Mouse (Mus musculus) spleen, adult 12 weeks (tissue): ENCODE measurements around the gene Git2.

Source experiments
- DNase-seq: peaks from one replicate; pipeline ENCODE4 v3.0.0; 2022; ENCODE audit warnings: low spot score

Gene Git2

DNA sequence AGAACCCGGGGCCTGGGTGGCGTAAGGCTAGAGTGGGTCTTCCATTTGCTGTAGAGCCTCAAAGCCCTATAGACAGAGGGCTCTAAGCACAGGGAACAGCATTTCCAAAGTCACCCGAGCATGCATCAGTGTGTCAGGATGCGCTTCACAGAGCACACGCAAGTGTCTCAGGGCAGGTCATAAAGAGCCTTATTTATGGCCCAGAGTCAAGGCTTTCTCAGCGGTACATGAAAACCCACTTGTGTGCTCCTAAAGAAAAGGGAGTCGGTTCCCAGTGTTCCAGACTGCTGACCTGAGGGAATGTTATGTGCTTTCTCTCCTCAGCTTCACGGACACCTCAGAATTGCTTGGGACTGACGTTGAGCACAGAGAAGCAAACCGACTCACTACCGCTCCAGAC lies 54.5 kb downstream of the Git2 start:
- no peak for DNase-seq

DNA sequence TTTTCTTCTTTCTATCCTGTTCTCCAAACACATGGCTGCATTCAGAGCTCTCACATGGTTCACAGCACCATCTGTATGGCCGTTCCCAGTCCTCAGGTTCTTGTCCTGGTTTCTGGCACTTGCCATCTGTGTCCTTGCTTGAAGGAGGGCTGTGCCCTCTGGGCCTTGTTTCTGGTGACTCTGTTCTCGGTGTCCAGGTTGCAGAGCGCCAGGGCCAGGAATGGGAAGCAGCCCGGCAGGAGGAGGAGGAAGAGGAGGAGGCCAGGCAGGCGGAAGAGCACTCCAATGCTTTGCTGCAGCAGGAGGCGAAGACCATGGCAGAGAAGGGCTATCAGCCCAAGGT lies 55.4 kb downstream of the Git2 start:
- no peak for DNase-seq

DNA sequence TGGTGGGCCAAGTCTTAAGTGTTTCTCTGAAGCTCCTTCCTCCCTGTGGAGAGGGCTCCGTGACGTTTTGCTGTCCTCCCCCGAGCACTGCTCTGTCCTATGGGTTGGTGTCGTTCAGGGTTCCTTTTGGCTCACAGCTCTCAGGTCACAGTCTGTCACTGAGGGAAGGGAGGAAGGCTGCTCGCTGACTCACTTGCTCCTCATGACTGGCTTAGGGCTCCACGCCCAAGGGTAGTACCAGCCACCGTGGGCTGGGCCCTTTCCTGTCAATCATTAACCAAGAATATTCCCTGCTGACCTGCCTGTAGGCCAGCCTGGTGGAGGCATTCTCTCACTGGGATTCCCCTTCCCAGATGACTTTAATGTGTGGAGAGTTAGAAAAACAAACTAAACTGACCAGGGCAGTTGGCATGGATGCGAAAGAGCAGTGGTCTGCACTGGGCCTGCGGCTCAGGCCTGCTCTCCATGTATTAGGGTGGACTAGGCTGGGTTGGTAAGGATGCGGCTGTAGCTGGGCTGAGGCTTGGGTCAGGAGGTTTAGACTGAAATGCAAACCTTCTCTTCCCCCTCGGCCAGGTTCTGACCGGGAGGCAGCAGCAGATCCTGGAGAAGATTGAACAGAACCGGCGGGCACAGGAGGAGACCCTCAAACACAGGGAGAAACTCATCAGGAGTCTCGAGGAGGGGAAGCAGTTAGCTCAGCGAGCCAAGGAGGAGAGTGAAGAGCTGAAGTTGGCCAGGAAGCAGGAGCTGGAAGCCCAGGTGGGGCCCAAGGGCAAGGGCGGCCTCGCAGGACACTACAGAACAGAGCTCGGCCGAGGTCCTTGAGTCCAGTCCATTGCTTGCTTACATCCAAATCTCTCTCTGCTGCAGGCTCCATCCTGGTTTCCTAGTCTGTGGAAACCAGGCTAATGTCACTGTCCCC lies 56.1 kb downstream of the Git2 start:
- DNase-seq = no peak

DNA sequence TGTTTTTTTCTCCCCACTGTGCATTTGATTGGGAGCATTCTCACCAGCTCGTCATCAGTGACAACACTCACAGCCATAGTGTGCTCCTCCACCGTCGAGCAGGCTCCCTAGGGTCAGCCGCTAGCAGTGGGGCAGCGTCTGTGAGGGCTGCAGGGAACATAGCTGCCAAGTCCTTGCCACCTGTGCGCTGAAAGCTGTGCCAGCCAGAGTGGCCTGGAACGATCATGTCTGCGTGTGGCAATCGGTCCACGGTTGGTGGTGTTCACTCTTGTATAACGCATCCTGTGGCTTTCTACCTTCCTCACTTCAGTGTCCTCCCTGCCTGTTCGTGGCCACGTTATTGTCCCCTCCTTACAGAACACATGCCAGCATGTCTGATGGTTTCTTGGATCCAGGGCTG lies 56.8 kb downstream of the Git2 start:
- DNase-seq = no peak

DNA sequence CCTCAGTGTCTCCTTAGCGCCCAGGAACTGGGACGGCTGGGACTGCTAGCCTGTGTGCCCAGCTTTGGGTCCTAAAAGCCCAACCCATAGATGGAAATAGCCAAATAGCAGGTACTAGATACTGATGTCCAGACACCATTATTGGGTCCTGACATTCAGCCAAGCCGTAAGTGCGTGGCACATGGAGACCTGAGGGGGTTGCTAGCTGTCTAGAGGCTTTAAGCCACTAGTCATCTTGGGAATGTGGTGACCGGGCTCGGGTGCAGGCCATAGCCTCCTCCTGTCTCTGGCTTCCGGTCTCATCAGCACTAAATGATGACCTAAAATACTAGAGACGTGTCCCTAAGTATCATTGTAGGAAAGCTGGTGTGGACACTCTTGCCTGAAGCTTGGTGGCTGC lies 57.4 kb downstream of the Git2 start:
- DNase-seq = no peak

DNA sequence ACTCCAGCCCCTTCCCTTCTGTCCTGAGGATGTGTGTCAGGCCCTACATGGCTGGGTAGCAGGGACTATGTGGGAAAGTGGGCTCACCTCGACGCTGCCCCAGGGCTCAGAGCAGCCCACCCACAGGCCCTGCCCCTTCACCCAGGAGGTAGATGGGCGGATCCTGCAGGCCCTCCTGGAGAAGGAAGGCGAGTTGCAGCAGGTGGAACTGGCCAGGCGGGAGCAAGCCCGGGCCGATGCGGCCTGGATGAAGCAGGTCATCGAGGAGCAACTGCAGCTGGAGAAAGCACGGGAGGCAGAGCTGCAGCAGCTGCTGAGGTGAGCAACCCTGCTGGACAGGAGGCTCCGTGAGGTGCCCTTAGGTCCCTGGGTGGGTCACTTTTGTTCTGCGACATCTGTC lies 58.0 kb downstream of the Git2 start:
- DNase-seq = no peak

DNA sequence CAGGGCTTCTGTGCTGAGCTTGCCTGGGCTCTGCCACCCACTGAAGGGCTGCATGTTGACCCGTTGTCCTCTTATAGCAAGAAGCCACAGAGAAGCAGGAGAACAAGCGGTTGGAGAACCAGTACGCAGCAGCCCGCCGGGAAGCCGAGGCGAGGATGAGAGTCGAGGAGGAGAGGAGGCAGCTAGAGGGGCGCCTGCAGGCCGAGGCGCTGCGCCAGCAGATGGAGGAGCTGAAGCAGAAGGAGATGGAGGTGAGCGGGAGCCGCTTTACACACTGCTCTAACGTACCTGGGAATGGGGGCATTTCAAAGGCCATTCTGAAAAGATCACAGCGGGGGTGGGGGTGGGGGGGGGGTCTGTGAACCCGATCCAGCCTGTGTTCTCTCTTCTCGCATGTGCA lies 60.8 kb downstream of the Git2 start:
- no peak for DNase-seq

DNA sequence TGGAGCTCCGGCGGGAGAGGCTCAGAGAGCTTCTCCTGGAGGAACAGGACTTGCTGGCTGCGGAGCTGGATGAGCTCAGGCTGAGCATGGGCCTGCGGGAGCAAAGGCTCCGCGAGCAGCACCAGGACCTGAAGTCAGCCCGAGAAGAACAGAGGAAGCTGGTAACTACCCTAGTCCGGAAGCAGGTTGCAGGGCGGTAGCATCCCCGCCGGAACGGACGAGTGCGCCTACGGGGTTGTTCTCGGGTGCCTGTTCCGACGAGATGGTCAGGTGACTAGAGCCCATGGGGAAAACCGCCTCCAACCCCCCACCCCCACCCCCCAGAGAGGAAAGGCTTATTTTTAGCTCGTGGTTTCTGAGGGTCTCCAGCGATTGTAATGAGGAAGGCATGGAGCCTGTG lies 66.0 kb downstream of the Git2 start:
- no peak for DNase-seq

DNA sequence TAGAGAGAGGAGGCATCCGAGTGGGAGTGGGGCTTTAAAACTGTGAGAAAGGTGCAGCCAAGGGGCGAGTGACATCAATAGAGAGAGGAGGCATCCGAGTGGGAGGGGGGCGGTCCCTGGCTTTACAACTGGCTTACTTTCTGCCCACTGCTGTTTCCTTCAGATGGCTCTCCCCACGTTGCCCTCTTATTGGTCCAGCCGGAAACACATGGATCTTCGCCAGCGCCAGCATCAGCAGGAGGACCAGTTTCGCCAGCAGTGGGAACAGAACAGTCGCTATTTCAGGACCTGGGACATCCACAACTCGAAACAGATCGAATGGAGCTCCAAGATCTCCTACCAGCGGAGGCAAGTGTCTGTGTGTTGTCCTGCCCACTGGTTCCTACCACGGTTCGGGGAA lies 66.8 kb downstream of the Git2 start:
- no peak for DNase-seq

DNA sequence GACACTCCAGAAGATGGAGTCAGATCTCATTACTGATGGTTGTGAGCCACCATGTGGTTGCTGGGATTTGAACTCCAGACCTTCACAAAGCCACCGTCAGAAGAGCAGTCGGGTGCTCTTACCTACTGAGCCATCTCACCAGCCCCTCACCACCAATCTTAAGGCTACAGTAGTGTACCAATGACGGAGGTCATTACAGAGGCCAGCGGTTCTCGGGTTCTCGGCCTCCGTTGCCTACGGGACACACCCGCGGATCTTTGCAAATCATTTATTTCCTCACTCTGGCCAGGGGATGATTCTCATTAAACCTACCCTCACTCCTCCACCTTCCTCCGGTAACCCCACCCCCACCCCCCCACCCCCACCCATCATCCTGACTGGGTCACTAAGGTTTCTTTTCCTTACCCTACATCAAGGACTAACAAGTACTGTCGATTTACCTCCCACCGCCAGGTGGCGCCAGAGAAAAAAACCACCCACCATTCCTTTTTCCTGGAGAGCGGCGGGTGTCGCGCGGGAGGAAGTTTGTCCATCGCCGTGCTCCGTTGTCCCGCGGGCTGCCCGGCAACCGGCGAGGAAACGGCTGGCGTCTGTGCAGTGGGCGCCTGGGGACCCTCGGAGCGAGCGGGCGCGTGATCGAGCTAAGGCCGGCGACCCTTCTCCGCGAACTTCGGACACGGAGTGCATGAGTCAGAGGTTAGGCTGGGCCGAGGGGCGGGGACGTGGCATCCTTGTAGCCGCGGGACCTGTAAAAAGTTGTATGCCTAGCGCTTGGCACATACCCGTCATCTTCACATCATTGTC lies 67.8 kb downstream of the Git2 start, which contains the start of gene Tchp:
Tchp (plus strand) TSS at position 496 of the 804 bp plus-strand sequence.
- peak; percentile 87 for DNase-seq

DNA sequence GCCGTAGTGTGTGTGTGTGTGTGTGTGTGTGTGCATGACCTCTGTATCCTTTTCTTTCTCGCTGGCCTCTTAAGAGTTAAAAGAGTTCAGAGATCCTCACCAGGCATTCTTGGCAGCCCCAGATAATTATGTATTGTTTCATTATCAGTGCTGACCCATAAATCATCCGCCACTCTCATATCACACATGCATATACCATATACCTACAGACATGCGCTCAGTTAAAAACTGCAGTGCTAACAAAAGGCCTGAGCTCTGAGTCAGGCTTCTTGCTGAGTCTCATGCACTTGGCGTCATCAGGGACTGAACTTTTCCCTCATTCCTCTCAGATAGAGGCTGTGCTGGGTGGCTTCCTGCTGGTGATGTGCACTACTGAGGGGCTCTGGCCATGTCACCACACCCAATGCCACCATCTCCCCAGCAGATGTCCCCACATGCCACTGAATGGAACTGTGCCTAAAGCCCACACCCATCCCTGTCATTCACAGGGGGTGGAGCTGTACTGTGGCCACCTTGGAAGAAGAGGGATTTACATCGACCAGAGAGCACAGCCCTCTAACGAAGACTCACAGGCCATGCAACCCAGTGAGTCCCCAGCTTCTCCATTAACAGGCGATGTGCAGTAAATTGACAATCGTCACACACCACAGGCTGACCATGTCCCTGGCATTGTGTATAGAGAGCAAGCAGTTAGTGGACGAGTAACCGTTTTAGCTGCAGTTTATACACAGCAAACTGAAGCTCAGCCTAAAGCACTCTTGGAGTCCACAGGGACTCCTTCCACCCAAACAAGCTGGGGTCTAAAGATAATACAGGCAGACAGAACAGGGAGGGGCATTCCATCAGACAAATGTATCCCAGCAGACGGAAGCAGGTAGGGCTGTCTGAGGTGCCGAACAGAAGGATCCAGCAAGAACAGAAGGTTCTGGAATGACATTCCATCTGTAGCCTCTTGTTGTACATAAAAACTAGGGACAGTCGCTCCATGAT lies 72.6 kb downstream of the Git2 start:
- DNase-seq = no peak

DNA sequence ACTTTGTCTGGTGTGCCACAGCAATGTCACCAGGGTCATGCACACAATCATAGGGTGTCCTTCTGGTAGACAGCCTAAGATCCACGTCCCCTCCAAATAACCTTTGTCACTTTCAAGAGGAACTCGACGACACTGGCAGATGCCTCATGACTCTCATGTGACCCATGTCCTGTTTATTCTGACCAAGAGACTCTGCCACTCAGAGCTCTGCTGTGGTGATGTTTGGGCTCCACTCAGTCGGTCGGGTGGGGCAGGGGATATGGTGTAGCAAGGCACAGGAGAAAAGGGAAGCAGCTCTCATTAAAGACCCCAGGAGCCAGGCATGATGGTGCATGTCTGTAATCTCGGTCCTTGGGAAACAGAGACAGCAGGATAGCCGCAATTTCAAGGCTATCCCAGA lies 76.3 kb downstream of the Git2 start:
- DNase-seq = no peak

DNA sequence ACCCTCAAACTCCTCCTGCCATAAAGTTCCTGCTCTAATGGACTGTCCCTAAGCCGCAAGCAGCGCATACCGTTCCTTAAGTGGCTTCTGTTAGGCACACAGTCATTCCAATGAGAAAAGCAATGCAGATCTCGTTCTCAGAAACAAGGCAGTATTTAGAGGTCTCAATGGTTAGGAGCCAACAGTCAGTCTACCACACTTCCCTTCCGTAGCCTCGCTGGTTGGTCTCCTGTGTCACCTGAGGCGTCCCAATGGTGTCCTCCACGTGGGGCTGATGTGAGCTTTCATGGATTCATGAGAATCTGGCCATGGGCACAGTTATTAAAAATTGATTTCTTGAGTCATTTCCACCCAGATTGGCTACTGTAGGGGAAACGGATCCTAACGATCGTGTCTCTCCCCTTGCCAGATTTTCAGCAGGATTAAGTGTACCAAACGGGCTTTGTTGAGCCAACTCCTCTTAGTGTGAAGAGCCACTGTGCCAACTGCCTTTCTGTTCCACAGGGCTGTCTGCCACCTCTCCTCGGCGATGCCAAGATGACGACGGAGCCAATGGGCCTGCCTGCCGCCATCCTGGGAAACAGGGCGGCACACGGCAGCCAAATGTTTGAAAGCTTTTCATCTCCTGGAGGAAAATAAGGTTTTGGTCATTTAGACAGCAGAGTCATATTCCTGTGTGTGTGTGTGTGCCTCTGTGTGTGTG lies 77.1 kb downstream of the Git2 start:
- DNase-seq = no peak

DNA sequence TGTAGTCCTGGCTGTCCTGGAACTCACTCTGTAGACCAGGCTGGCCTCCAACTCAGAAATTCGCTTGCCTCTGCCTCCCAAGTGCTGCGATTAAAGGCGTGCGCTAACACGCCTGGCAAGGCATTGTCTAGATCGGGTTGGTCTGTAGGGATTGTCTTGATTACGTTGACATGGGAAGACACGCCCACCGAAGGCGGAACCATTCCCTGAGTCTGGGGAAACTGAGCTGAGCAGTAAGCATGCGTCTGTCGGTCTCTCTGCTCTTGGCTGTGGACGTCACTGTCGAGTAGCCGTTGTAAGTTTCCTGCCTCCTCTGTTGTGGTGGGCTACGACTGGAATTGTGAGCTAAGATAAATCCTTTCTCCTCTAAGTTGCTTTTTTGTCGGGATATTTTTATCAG lies 78.4 kb downstream of the Git2 start:
- DNase-seq = no peak

DNA sequence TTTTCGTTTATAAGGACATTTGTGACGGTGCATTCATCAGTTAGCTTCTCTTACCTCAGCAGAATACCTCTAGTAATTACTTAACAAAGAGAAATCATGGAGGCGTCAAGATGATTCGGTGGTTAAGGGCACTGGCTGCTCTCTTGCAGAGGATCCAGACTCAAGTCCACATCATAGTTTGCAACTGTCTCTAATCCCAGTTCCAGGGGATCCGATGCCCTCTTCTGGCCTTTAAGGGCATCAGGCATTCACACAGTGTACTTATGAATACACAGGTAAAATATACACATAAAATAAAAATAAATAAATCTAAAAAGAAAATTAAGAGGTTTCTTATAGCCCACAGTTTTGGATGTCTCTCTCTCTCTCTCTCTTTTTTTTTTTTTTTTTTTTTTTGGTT lies 79.5 kb downstream of the Git2 start:
- no peak for DNase-seq

DNA sequence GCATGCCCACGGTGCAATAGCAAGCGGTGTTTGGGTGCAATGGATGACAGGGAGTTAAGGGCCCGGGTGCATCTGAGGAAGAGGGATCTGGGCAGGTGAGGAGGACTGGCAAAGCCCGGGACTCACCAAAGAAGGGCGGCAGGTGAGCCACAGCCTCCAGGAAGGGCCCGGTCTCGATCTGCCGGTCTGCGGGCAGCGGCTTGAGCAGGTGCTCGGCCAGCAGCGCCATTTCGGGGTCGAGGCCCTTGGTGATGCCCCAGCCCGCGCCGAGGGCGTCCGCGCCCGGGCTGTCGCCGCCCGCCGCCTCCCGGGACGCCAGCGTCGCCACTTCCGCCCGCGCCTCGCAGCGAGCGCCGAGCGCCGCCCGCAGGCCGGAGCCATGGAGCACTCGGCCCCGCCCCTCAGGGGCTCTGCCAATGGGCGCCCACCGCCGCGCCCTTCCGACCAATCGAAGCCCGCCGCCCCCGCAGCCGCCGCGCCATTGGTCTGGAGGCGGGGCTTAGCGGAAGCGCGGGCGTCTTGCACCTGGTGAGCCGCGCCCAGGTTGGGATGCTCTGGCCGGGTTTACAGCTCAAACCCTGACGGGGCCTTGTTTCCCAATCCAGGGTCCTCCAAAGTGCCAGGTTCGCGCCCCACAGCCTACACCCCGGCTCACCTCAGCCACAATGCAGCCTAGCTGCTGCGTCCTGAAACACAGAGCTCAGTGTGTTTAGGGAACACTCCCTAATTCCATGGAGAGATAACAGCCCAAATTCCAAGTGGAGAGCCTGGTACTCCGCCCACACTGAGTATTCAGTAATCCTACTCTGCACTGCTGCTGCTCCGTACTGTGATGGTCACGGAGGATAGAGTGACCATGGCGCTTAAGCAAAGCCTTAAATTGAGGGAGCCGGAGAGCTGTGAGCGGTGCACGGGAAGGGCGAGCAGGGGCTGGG lies 84.4 kb downstream of the Git2 start, which contains the start of gene Gltp:
Gltp (minus strand) TSS at position 352 of the 935 bp plus-strand sequence.
- peak; percentile 94 for DNase-seq

DNA sequence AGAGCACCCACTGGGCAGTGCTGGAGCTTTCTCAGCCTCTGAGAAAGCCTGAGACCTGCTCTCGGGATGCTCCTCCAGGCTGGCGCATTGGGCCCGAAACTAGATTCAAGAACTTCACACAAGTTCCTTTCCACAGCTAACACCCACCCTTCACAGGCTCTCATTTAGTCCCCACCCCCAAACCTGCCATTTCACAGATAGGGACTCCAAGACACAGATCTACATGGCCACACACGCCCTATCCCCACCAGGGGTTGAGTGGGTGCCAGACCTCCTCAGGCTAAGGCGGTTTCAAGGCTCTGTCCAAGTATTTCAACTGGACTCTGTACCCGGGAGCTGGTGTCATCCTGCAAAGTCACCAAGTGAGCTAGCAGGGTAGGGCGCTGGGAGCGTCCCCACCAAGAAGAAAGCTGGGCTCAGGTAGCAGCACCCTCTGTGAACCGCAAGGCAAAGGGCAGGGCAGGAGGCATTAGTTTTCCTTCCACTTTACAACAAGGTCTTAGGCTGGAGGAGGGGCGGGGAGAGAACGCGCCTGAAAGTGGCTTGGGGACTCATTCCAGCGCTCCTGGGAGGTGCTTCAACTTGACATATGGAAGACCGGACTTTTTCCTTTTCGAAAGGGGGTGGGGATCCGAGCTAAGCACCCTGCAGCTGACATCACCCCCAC lies 85.5 kb downstream of the Git2 start:
- peak; percentile 36 for DNase-seq

DNA sequence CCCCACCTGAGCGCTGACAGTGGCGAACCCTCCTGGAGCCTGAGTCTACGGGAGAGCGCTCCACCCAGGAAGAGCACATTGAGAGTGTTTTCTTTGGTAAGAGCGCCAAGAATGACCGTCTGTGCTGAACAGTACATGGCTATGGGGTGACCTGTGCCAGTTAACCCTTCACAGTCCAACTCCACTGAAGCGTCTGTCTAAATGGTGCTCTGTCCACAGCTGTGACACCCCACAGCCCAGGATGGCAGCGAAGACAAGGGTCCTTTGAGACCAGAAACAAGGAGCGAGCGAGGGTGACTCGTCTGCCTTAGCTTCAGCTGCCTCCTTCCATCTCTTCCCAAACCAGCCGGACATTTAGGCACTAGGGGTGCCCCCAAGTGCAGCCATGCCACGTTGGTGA lies 86.6 kb downstream of the Git2 start:
- DNase-seq = no peak

DNA sequence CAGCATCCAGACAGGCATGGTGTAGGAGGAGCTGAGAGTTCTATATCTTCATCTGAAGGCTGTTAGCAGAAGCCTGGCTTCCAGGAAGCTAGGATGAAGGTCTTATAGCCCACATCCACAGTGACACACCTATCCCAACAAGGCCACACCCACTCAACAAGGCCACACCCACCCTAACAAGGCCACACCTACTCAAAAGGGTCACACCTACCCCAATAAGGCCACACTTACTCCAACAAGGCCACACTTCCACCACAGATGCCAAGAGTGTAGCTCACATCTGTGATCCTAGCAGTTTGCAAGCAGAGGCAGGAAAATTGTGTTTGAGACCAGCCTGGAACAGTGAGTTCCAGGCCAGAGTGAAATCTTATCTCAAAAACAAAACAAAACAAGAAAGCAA lies 87.4 kb downstream of the Git2 start:
- no peak for DNase-seq

DNA sequence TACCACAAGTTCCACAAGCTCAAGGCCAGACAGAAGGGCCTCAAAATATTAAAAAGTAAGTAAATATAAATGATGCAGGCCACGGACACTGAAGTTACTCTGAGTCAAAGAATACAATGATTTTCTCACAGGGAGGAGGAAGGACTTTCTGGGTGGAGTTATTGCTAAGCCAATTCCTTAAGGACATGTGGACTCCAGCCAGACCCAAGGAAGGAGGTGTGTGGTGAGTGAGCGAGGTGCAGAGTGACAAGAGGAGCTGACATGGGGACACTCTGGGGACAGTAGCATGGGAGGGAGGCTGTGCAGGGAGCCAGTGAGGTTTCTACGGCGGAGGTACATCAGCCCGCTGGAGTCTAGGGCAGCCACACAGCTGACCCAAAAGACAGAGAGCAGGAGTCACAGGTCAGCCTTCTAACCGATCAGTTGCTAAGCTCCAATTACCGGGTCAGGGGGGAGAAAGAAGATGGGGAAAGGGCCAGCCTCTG lies 88.5 kb downstream of the Git2 start:
- DNase-seq = no peak
